Mouse (Mus musculus): ENCODE data around the gene Mgat3. TPM values are rescaled to one million over a fixed set of nuclear protein-coding genes. Genes with fewer than 3 reads are reported as not detected.

Mgat3 gene
- polyA plus RNA-seq (2012; rRNA removed) = 0.95 and 1.0 TPM in 2 replicates
- polyA plus RNA-seq (2014; fragmentation: Nextera tagmentation; extraction: Ambion mirVana) = 0.33 and 0.45 TPM in 2 replicates

DNA sequence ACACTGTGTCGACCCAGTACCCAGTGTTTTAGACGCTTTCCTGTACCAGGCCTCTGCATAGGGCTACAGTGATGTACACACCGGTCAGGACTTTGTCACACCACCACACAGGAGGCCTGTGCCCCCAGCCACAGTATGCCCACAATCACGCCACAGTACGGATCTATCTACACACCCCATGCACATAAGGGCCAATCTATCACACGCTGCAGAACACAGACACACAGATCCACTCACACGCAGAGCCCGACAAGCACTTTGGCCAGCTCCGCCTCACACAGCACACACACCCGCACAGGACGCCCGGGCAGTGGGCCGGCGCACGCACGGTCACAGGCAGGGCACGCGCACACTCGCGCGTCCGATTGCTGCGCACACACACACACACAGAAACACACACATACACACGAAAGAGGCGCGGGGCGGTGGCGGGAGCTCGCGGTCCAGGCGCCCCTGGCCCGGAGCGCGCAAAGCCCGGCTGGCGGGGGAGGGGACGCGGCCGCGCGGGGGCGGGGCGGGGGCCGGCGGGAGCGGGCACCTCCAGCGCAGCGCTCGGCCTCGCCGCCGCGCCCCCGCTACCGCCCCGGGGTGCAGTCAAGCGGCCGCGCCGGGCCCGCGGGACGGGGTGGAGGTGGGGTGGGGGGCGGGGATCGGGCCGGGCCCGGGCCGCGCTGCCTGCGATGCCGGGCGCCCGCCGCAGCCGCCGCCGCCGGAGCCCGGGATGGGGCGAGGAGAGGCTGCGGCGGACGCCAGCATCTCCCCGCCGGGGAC is at the start of gene Mgat3:
Gene Mgat3 (plus strand): TSS at position 721 of the 771 bp plus-strand sequence.
- Histone ChIP-seq H3K36me3 (replicated peaks; ENCODE audit: control insufficient read depth, insufficient read depth, low read depth) (no peaks in the 10 kb centered on the region), H3K27me3 (ENCODE audit: control insufficient read depth, insufficient read depth, low read length) (peaks cover 46% of the 10 kb centered on the region), H3K4me1 (replicated peaks; ENCODE audit: control insufficient read depth in 2 of 2, insufficient read depth in 2 of 2, low read length in 1 of 2) (no peaks in the 10 kb centered on the region; a peak in 2 of 4 replicates), H3K4me3 (ENCODE audit: insufficient read depth in 1 of 2, low read depth in 2 of 2, low read length in 2 of 2) (peak within 1 kb of the TSS; percentile 47 to 56), H3K9ac (replicated peaks) (no peak within 1 kb of the TSS; the same call in 1 of the 2 replicates), H3K9me3 (ENCODE audit: control insufficient read depth, low read length) (no peaks in the 10 kb centered on the region), H3K27ac (no peak within 1 kb of the TSS), H3K4me2 (ENCODE audit: low read depth) (peak within 1 kb of the TSS; percentile 56)
- TF ChIP-seq EP300 (IDR thresholded peaks at IDR 0.05; ENCODE audit: low read depth) (no peak), CTCF (IDR thresholded peaks at IDR 0.05; ENCODE audit: low read depth) (no peak)
- ATAC-seq (ENCODE audit: insufficient read depth) = peak; percentile 39; the same call in 1 of the 2 replicates
- 5% methylated on average over 48 of the region's 85 CpGs for WGBS (ENCODE audit: insufficient replicate concordance)
- DNase-seq (ENCODE audit: low read depth in 3 of 3, low spot score in 3 of 3) = no peak

DNA sequence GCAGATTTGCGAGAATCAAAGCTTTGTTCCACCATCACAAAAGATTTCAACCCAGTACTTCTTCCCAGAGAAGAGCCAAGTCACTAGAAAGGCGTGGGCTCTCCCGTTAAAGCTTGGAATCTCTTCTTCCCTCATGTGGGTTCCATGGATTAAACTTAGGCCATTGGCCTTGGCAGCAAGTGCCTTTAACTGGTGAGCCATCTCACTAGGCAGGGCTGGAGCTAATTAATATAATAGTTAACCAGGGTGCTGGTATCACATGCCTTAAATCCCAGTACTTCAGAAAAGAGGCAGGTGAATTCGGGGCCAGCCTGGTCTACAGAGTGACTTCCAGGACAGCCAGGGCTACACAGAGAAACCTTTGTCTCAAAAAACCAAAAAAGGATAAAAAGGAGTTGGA is 48.9 kb upstream of the Mgat3 start:
- Histone ChIP-seq H3K4me1 (replicated peaks; ENCODE audit: control insufficient read depth in 2 of 2, insufficient read depth in 2 of 2, low read length in 1 of 2) (peaks cover 9 to 19% of the 10 kb centered on the region in 2 experiments), H3K9ac (replicated peaks) (no peak overlapping the region), H3K27me3 (ENCODE audit: control insufficient read depth, insufficient read depth, low read length) (no peaks in the 10 kb centered on the region), H3K4me2 (ENCODE audit: low read depth) (no peak overlapping the region), H3K27ac (no peak overlapping the region), H3K9me3 (ENCODE audit: control insufficient read depth, low read length) (no peaks in the 10 kb centered on the region), H3K36me3 (replicated peaks; ENCODE audit: control insufficient read depth, insufficient read depth, low read depth) (no peaks in the 10 kb centered on the region), H3K4me3 (ENCODE audit: insufficient read depth in 1 of 2, low read depth in 2 of 2, low read length in 2 of 2) (no peak overlapping the region)
- TF ChIP-seq EP300 (IDR thresholded peaks at IDR 0.05; ENCODE audit: low read depth) = no peak
- no peak for TF ChIP-seq CTCF (IDR thresholded peaks at IDR 0.05; ENCODE audit: low read depth)
- DNase-seq (ENCODE audit: low read depth in 3 of 3, low spot score in 3 of 3) (no peak), ATAC-seq (ENCODE audit: insufficient read depth) (no peak)
- WGBS (ENCODE audit: insufficient replicate concordance) = 74% methylated on average over 4 of the region's 4 CpGs

DNA sequence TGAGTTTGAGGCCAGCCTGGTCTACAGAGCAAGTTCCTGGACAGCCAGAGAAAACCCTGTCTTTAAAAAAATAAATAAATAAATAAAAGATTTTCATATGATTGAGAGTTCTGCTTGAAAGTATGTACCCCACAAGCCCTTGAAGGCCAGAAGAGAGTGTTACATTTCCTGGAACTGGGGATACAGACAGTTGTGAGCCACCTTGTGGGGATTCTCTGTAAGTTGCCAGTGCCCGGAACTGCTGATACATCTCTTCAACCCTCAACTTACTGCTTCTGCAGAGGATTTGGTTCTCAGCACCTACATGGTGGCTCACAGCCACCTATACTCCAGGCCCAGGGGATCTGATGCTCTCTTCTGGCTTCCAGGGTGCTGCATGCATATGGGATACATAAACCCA is 46.3 kb upstream of the Mgat3 start:
- H3K4me2 ChIP-seq (ENCODE audit: low read depth) = no peak overlapping the region
- WGBS (ENCODE audit: insufficient replicate concordance) = 8% methylated on average over 1 of the region's 1 CpGs
- H3K4me1 ChIP-seq (replicated peaks; ENCODE audit: control insufficient read depth in 2 of 2, insufficient read depth in 2 of 2, low read length in 1 of 2) = peaks cover 35 to 43% of the 10 kb centered on the region in 2 experiments
- DNase-seq (ENCODE audit: low read depth in 3 of 3, low spot score in 3 of 3) = peak in 1 of 3 experiments; percentile 51
- H3K4me3 ChIP-seq (ENCODE audit: insufficient read depth in 1 of 2, low read depth in 2 of 2, low read length in 2 of 2) = no peak overlapping the region
- H3K9ac ChIP-seq (replicated peaks) = no peak overlapping the region
- no peak for ATAC-seq (ENCODE audit: insufficient read depth)
- no peak overlapping the region for H3K27ac ChIP-seq
- no peak for TF ChIP-seq EP300 (IDR thresholded peaks at IDR 0.05; ENCODE audit: low read depth)
- TF ChIP-seq CTCF (IDR thresholded peaks at IDR 0.05; ENCODE audit: low read depth) = peak; percentile 59
- no peaks in the 10 kb centered on the region for H3K27me3 ChIP-seq (ENCODE audit: control insufficient read depth, insufficient read depth, low read length)
- H3K36me3 ChIP-seq (replicated peaks; ENCODE audit: control insufficient read depth, insufficient read depth, low read depth) = no peaks in the 10 kb centered on the region
- no peaks in the 10 kb centered on the region for H3K9me3 ChIP-seq (ENCODE audit: control insufficient read depth, low read length)

DNA sequence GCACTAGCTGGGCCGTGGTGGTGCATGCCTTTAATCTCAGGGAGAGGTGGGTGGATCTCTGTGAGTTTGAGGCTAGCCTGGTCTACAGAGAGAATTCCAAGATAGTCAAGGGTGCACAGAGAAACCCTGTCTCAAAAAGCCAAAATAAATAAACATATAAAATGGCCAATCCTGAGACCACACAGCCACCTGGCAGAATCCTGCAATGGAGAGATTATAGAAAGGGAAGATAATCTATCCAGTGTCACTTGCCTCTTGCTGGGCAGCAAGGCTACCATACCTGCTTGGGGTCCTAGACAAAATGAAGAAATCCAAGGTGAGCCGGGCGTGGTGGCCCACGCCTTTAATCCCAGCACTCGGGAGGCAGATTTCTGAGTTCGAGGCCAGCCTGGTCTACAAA is 43.5 kb upstream of the Mgat3 start:
- peak overlapping the region; percentile 74 for H3K4me2 ChIP-seq (ENCODE audit: low read depth)
- ATAC-seq (ENCODE audit: insufficient read depth) = no peak
- 40% methylated on average over 6 of the region's 6 CpGs for WGBS (ENCODE audit: insufficient replicate concordance)

DNA sequence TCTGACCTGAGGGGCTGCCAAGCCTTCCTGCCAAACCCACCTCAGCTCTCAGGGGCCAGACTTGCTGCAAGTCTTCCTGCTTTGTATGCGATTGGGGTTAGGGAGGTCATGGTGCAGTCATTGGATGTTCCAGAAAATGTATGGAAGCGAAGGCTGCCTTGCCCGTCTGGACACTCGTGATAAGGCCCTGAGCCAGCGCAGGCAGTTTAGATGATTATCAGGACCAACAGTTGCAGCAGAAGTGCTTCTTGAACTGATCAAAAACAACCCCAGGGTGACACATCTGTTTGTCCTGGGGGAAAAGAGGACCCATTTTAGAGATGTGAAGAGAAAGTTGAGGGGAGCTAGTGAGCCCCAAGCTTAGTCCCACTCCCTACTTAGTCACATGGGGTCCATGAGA is 42.8 kb upstream of the Mgat3 start:
- no peaks in the 10 kb centered on the region for H3K27me3 ChIP-seq (ENCODE audit: control insufficient read depth, insufficient read depth, low read length)
- TF ChIP-seq EP300 (IDR thresholded peaks at IDR 0.05; ENCODE audit: low read depth) (peak; percentile 99), CTCF (IDR thresholded peaks at IDR 0.05; ENCODE audit: low read depth) (no peak)
- ATAC-seq (ENCODE audit: insufficient read depth) = peak; percentile 71
- peaks cover 53 to 65% of the 10 kb centered on the region in 2 experiments for H3K4me1 ChIP-seq (replicated peaks; ENCODE audit: control insufficient read depth in 2 of 2, insufficient read depth in 2 of 2, low read length in 1 of 2)
- H3K36me3 ChIP-seq (replicated peaks; ENCODE audit: control insufficient read depth, insufficient read depth, low read depth) = no peaks in the 10 kb centered on the region
- no peaks in the 10 kb centered on the region for H3K9me3 ChIP-seq (ENCODE audit: control insufficient read depth, low read length)
- H3K27ac ChIP-seq = peak overlapping the region; percentile 96
- peak overlapping the region; percentile 74 for H3K4me2 ChIP-seq (ENCODE audit: low read depth)
- H3K9ac ChIP-seq (replicated peaks) = peak overlapping the region; percentile 72
- DNase-seq (ENCODE audit: low read depth in 3 of 3, low spot score in 3 of 3) = peak; percentile 85 to 89 (median 86)
- WGBS (ENCODE audit: insufficient replicate concordance) = 18% methylated on average over 5 of the region's 5 CpGs
- peak overlapping the region; percentile 33 to 45 for H3K4me3 ChIP-seq (ENCODE audit: insufficient read depth in 1 of 2, low read depth in 2 of 2, low read length in 2 of 2)

More for the DNA sequence above, 43.5 kb upstream of the Mgat3 start:
- no peak overlapping the region for H3K4me3 ChIP-seq (ENCODE audit: insufficient read depth in 1 of 2, low read depth in 2 of 2, low read length in 2 of 2)
- no peaks in the 10 kb centered on the region for H3K36me3 ChIP-seq (replicated peaks; ENCODE audit: control insufficient read depth, insufficient read depth, low read depth)
- H3K9me3 ChIP-seq (ENCODE audit: control insufficient read depth, low read length) = no peaks in the 10 kb centered on the region
- no peaks in the 10 kb centered on the region for H3K27me3 ChIP-seq (ENCODE audit: control insufficient read depth, insufficient read depth, low read length)
- H3K9ac ChIP-seq (replicated peaks) = peak overlapping the region; percentile 72
- peak in 1 of 3 experiments; percentile 36 for DNase-seq (ENCODE audit: low read depth in 3 of 3, low spot score in 3 of 3)
- H3K27ac ChIP-seq = peak overlapping the region; percentile 96
- H3K4me1 ChIP-seq (replicated peaks; ENCODE audit: control insufficient read depth in 2 of 2, insufficient read depth in 2 of 2, low read length in 1 of 2) = peaks cover 48 to 60% of the 10 kb centered on the region in 2 experiments
- TF ChIP-seq EP300 (IDR thresholded peaks at IDR 0.05; ENCODE audit: low read depth) = peak; percentile 58
- TF ChIP-seq CTCF (IDR thresholded peaks at IDR 0.05; ENCODE audit: low read depth) = no peak
